Mouse (Mus musculus): Measurements from ENCODE around the gene Phlda3.

- TF ChIP-seq CTCF (IDR thresholded peaks at IDR 0.05; ENCODE audit: control insufficient read depth, insufficient read depth, low read length) (no peak), POLR2A (IDR thresholded peaks at IDR 0.05; ENCODE audit: borderline replicate concordance, control insufficient read depth, low read depth, low read length) (no peak)
These were observed 41.8 kb upstream of the Phlda3 start for GRCm38 (mm10) chr1:135724134-135724533.
